Mouse (Mus musculus): Measurements from ENCODE around the gene Drosha. TPM values are rescaled to one million over a fixed set of nuclear protein-coding genes. Genes with fewer than 3 reads are reported as not detected.

The Drosha gene
- total RNA-seq (2023), result 27.1 TPM

DNA sequence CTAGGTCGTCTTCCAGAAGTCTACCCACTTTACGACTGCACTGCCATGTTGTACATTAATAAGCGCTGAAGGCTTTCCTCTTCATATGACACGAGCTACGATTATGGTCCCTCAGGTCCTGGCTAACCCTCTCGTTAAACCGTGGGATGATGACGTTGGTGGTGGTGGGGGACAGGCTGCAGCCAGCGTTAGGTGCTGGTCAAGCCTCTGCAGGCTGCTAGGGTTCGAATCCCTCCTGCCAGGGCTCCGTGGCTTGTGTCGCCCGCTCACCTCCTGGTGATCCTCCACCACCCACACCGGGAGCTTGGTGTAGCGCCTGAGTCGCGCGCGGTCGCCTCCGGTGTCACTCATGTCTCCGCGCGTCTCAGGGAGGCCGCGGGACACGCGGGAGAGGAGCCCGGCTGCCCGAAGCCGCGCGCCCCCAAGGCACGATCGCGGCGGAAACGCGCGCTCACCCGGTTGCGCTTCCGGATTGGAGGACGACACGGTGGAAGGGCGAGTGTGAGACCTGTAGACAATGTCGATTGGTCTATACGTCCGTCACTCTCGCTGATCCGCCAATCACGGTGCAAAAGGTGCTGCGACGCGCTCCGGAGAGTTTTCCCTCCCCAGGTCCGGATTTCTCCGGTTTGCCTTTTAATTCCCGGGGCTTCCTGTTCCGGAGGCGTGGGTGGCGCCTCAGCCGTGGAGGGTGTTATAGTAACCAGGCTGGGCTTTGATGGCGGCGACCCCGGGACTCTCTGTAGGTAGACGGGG is at the start of gene Drosha, which contains the start of gene 6030458C11Rik:
TSS of gene Drosha (plus strand) at position 619 of the 756 bp plus-strand sequence.
TSS of gene 6030458C11Rik (minus strand) at position 453 of the 756 bp plus-strand sequence.

Other genes starting within 250 kb of the Drosha start
- 1.9 TPM for gene Pdzd2, start 84.9 kb upstream of the Drosha start, total RNA-seq (2023)
- gene 6030458C11Rik, start 166 bp upstream of the Drosha start, total RNA-seq (2023), result 18.0 TPM

All from CD8-positive naive resting alpha-beta T cell, adult 57 days (primary cell).